Mouse (Mus musculus): ENCODE results near the gene Tll1. TPM values are rescaled to one million over a fixed set of nuclear protein-coding genes. Genes with fewer than 3 reads are reported as not detected.
"Not testable (repeated sequence)": the region's sequence is repeated elsewhere in the genome, so short reads cannot be mapped to it uniquely, and the experiment has no call there.

Gene Tll1
- polyA plus RNA-seq, 1 experiment: 0.50 TPM

DNA sequence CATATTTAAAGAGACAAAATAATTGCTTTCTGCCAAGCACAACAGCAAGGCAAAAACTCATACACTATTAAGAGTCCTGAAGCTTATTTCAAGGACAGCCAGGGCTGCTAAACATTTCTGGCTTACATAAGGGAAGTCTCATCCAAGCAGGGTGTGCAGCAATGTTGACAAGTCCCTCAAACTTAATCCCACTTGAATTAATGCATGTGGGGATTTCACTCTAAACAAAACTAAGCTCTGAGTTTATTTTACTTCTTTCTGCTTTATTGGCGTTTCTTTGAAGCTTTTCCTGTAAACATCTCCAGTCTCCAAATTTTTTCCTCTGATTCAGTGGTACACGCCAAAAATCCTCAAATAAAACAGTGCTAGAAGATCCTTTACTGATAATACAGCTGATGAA is 146.2 kb downstream of the Tll1 start:
- DNase-seq (ENCODE audit: low read depth): no peak

DNA sequence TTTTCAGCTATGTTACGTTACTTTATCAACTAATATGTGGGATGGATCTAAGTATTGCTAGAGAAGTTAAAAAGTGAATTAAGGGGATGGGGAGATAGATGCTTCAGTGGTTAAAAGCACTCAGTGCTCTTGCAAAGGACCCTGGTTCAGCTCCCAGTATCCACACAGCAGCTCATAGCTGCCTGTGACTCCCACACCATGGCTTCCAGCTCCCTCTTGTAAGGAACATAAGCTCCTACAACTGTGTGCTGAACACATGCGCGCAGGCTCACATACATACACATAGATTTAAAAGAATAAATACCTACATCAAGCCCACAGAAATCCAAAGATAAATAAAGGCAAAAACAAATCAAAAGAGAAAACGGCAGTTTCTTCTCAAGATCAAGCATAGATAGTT is 148.5 kb downstream of the Tll1 start:
- no peak for DNase-seq (ENCODE audit: low read depth)

- no peak for DNase-seq (ENCODE audit: low read depth)
These were observed 157.5 kb downstream of the Tll1 start for GRCm38 (mm10) chr8:64048556-64048955.

- DNase-seq (ENCODE audit: low read depth): no peak
These were observed 158.0 kb downstream of the Tll1 start for GRCm38 (mm10) chr8:64047963-64048505.

DNA sequence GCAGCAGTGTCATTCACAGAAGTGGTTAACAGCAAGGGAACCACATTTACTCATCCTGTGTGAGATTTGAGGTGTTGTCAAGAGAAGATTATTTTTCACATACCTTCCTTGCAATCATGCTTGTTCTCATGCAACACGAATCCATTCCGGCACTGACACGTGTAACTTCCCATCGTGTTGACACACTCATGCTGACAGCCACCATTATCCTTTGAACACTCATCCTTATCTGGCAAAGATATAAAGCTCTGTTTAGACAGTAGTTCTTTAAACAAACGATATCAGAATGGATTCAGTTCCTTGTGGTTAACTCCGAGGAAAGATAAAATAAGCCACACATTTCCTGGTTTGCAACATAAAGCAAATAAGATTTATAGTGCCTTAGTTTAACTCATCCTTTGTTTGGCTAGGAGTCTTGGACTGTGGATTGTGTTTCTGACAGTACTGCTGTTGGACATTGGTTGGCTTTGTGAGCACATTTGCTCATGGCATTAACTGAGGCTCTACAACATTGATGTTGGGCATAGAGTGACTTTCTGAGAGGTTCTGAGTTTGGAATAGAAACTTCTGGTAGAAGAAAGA is 164.7 kb downstream of the Tll1 start:
- DNase-seq (ENCODE audit: low read depth): no peak

- no peak for DNase-seq (ENCODE audit: low read depth)
These were observed 175.2 kb downstream of the Tll1 start for GRCm38 (mm10) chr8:64030672-64031385.

GRCm38 (mm10) chr8:64030081-64030480 is 176.0 kb downstream of the Tll1 start:
- DNase-seq (ENCODE audit: low read depth): no peak

- no peak for DNase-seq (ENCODE audit: low read depth)
These were observed 176.5 kb downstream of the Tll1 start for GRCm38 (mm10) chr8:64029525-64029924.

- peak; percentile 28 for DNase-seq (ENCODE audit: low read depth)
These were observed 181.7 kb downstream of the Tll1 start for GRCm38 (mm10) chr8:64024359-64024758.

DNA sequence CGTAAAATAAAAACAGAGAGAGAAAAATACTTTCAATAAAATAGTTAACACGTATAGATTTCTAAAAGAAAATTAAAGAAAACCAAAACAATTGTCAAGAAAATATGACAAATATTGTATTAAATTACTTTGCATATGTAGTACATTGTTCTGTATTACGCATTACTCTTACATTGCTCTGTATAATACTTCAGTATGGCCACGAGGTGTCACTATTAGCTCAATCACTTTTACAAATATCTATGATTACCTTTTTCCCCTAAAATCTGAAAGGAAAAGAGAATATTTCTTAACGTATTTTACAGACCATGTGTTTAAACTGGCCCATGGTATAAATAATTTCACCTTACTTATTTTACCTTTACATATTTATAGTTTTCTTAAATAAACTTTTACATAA is 182.5 kb downstream of the Tll1 start:
- no peak for DNase-seq (ENCODE audit: low read depth)

- no peak for DNase-seq (ENCODE audit: low read depth)
These were observed 183.0 kb downstream of the Tll1 start for GRCm38 (mm10) chr8:64023027-64023426.

DNA sequence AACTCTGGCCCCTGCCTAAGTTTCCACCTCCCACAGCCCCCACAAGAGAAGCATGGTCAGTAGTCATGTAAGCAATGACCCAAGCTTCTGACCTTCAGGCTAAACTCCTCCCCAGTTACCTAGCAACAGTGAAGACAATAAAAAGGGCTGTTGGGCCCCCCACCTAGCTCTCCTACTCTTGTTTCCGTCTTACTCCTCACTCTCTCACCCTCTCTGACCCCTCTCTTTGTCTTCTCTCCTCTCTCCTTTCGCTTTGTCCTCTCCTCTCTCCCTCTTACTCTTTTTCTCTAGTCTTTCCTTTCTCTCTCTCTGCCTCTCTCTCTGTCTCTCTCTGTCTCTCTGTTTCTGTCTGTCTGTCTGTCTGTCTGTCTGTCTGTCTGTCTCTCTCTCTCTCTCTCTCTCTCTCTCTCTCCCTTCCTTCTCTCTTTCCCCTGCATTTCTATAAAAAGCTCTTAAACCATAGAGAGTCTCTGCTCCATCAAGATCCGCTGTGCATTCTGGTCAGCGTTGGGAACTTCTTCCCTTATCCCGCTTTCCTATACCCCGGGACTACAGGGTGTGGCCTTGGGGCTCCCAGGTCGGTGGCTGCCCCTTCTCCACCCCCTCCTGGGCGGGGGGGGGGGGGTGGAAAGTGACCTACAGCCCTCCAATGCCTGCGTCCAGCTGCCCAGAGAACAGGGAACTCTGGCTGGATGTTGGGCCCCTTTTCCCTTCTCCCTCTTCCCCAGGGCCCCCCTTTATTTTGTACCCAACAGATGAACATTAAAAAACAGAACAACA is 235.3 kb downstream of the Tll1 start:
- DNase-seq (ENCODE audit: low read depth): not testable (repeated sequence)
